Mouse (Mus musculus) small intestine, adult 2 months (tissue): ENCODE data around the gene Hdac9.

ENCODE experiments used
- CTCF ChIP-seq: fragments of 200-500 bp; IDR thresholded peaks from 2 replicates; pipeline ENCODE4 v1.5.1; 2012; ENCODE audit warnings: low read depth, mild to moderate bottlenecking, control low read depth, inconsistent platforms, low read length, moderate library complexity, mixed read lengths; ENCODE audit not compliant: insufficient replicate concordance, insufficient read length; ENCODE audit errors: extremely low read depth
- POLR2A ChIP-seq: fragments of 200-500 bp; IDR thresholded peaks from 2 replicates; pipeline ENCODE4 v1.6.1; 2012; ENCODE audit warnings: low read depth, mild to moderate bottlenecking, control low read depth, inconsistent platforms, low read length, moderate library complexity

DNA sequence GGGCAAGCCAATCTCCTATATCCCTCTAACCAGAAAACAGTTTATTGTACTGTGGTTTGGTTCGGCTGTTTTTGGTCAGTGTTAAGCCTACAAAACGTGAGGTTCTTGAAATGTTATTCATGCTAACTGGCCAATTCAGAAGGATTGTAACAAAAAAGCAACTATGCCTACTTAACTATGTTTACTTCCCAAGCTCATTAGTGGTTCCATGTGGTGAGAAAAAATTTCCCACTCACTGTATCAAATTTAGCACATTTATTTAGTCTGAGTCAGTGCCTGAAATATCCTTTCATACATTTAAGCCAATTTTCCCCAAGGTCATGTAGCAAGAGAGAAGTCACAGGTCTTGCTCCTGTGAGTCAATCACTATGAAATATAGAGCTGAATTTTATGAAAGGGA, 42.0 kb downstream of the Hdac9 start:
- no peak for TF ChIP-seq CTCF
- no peak for TF ChIP-seq POLR2A
